ENCODE assay signal across 10 mouse cellular contexts in genomic region chr7:144325603-144326002, GRCm38 (mm10).
DNase-seq lines count a peak whose midpoint lies in the region; ATAC-seq lines count a peak whose summit lies in the region.
"Had no signal": no experiment of that assay in that cellular context is flagged by ENCODE, and none has a peak within 500 bp of the region (broad histone marks: within the 10 kb centered on the region; RNA-seq: fewer than 3 reads in every experiment).

No protein-coding gene starts in this region.

- intact Hi-C loops in heart, postnatal 36 days (cut with DNase I), result no loop called here

- DNase-seq in frontal cortex, postnatal 25 days (ENCODE audit: low spot score in 2 of 2), result peak; percentile 37 to 58
- peak; percentile 76 to 86 for DNase-seq in left cerebral cortex, adult 18-20 months (ENCODE audit: low spot score in 2 of 2)
- DNase-seq in right cerebral cortex, postnatal 10 days (ENCODE audit: low spot score in 2 of 2), result peak; percentile 83 to 88
- no peak for DNase-seq in kidney, postnatal 36 days
- no peak for DNase-seq in gastrocnemius, postnatal 25 days
- no peak for DNase-seq in heart, postnatal 36 days
- DNase-seq: cerebellum, adult 9-11 months; kidney, adult 8-10 months; thymus, postnatal 14 days had no signal

- ATAC-seq in frontal cortex, adult (ENCODE audit: low TSS enrichment), result peak; percentile 74

Comparison
In these comparisons a context has a peak if more than half of its experiments do, and no peak if none do; other contexts are left out.
1. DNase-seq: peak in frontal cortex, postnatal 25 days (2 of 2), left cerebral cortex, adult 18-20 months (2 of 2) and right cerebral cortex, postnatal 10 days (2 of 2); none in kidney, postnatal 36 days (0 of 2), gastrocnemius, postnatal 25 days (single experiment) and heart, postnatal 36 days (0 of 2).